Mouse (Mus musculus): Measurements from ENCODE around the gene Dll3.

Dll3 gene

DNA sequence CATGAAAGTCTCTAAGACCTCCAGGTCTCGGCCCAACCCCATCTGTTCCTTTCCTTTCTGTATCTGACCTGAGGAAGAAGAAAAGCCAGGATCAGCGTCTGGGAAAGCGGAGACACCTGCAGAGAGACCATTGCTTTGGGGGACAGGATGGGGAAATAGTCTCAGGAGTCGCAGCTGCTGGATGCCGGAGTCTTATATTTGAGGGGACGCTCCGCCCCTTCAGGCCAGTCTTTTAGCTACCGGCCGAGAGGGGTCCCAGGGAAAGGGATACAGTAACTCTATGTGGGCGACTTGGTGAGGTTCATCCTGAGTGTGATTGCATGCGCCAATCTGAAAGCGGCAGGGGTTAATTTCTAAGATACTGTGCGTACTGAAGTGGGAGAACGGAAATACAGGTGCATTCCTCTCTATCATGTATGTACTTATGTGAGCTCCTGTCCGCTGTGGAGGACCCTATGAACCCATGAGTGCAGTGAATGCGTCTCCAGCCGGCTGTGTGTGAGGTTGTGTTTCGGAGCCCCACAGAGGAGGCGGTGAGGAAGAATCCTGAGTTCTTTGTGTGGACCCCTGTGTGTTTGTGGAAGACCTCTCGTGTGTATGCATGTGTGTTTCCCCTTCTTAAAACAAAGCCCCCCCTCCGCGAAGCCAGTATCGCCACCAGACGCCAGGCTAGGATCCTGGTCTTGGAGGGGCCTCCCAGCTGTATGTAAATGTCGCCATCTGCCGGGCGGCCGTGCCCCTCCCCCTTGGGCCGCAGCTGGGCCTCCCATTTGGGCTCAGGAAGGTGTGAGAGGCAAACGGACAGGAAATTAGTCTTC is at the start of gene Dll3:
Gene Dll3, minus strand, starts transcription at position 623 of the 818 bp plus-strand sequence.
- no peak for DNase-seq

DNA sequence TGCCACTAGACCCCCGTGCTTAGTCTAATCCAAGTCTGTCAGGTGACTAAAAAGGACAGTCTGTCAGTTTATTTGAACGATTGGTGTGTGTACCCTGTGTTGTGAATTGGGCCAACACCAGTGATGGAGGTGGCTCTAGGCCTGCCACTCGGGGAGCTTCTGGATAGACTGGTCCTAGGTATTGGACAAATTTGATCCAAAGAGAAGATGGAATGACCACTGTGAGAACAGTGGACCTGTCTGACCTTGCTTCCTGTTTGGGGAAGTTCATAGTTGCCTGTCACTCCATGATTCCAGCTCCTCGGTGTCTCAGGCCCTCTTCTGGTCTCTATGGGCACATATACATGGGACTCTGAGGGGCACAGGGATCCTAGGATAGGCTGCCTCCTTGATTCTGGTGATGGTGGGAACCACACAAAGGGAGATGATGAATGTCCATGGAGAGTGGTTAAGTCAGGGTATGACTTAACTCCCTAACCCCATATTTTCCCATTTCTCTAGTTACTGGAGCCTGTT is 49.7 kb upstream of the Dll3 start:
- no peak for DNase-seq

DNA sequence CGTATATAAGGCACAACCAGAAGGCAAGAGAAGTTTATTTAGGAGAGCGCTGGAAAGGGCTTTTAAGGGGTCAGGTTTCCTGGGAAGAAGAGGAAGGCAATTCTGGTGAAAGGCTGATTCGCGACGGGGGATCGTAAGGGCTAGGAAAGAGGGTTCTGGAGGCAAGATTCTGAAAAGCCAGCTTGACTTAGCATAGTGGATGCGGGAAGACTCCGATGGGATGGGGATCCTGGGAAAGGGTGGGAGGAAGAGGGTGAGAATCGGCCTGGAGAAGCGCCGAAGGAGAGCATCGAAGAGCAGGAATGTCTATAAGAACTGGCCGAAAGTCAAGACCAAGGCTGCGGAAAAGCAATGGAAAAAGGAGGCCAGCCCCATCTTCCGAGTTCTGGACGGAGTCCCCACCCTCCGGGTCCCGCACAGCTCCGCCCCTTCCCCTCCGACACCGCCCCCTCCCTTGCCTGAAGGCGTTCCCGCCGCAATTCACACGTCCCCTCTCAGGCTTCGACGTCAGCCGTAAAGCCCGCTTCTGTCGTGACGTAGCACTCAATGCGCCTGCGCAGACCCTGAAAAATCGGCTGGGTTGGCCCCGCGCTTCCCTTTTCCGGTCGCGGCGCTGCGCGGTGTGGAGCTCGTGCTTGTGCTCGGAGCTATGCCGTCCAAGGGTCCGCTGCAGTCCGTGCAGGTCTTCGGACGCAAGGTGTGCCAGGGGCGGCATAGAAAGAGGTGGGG is 48.3 kb upstream of the Dll3 start, which contains the start of gene Rps16:
Gene Rps16, plus strand, starts transcription at position 498 of the 729 bp plus-strand sequence.
- peak; percentile 98 for DNase-seq

DNA sequence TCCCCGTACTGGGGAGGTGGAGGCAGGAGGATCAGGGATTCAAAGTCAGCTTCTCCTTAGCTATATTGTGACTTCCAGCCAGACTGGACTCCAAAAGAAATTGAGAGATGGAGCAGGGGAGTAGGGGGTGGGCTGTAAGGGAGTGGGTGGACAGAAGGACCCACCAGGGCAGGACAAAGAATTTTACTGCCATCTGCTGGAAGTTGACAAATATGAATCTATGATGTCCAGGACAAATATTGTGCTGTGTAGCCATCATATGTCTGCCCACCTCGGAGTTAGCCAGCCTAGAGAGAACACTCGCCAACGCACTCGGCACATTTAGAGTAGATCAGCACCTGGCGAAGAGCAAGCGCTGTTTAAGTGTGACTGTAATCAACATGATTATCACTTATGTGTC is 46.6 kb upstream of the Dll3 start:
- DNase-seq = no peak

DNA sequence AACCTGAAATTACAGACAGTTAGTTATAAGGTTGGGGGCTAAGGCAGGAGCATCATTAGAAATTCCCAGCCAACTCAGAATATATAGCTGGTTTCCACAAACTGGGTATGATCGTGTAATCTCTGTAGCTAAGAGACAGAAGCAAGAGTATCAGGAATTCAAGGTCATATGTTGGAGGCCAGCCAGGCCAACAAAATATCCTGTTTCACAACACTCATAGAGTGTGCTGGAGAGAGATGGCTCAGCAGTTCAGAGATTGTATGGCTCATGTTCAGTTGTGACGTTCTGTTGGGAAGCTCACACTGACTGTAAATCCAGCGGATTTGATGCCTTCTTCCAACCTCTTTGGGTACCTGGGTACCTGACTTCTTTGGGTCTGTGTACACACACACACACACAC is 45.7 kb upstream of the Dll3 start:
- no peak for DNase-seq

DNA sequence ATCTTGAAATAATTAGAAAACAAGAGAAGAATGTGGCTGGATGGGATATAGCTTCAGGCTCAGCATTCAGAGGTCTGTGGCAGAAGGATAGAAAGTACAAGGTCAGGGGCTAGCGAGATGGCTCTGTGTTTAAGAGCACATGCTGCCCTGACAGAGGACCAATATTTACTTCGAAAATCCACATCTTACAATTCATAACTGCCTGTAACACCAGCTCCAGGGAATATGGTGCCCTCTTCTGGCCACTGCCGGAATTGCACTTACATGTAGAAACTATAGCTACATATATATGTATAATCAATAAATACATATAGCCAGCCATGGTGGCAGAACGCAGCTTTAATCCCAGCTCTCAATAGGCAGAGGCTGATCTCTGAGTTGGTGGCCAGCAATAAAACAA is 42.6 kb upstream of the Dll3 start:
- peak; percentile 47 for DNase-seq

DNA sequence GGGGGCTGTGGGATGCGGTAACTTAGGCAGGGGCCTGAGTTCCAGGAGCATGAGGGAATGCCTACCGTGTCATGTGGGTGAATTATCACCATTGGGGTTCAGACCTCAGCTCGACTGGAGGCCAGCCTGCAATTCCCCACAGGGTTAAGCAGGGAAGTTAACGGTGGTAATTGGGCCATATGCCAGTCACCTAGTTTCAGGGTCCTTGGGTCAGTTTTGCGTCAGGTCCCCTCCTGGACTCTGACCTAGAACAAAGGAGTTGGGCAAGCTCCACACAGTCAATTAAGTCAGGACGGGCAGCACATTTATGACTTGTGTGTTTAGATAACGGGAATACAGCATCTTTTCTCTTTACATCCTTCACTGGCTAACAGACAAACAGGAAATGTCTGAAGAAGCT is 39.3 kb upstream of the Dll3 start:
- DNase-seq = no peak

DNA sequence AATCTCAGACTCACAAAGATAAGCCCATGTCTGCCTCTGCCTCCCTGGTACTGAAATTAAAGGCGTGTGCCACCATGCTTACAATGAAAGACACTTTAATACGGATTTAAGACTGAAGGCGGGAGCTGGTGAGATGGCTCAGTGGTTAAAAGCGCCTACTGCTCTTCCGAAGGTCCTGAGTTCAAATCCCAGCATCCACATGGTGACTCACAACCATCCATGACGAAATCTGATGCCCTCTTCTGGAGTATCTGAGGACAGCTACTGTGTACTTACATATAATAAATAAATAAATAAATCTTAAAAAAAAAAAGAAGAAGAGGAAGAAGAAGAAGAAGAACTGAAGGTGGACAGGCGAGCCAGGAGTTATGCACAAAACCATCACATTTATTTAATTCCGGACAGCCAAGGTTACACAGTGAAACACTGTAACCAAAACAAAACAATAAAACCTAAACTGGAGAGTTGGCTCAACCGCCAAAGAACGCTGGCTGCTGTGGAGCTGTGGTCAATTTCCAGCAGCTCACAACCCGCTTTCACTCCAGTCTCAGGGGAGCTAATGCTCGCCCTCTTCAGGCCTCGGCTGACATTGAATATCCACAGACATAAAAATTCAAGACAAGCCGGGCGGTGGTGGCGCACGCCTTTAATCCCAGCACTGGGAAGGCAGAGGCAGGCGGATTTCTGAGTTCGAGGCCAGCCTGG is 37.3 kb upstream of the Dll3 start:
- peak; percentile 59 for DNase-seq

DNA sequence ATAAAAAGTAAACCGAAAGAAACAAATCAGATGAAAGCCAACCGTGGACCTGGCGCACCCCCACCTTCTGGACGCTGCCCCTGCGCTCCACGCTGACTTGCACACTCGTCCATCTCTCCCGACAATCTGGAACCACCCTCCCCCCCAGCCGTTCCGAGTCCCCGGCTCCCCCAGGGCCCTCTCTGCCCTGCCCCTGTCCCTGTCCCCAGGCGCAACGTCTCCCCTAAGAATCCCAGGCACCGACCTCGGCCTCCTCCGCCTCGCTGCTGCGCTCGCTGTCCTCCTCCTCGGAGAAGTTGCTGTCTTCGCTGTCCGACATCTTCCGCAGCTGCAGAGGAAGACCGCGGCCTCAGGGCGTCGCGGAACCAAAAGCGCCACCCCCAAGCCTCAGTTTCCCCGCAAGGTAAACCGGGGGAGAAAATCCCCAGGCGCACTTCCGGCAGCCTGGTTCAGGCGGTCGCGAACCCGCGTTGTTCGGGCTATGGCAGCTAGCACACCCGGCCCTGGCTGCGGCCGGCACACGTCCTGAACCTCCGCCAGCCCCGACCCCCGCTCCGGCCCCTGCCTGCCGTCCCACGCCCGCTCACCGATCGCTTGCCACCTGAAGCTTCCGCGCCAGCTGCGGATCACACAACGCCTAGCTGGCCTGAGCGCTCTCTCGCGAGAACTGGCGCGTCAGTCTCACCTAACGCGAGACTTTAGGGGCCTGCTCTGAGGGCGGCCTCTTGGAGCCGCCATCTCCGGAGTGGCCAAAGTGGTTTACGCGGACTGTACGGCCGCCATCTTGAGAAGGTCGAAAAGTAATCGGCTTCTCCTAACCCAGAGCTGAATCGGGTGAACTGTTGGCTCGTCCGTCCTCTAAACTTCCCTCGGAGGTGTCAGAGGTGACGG is 36.3 kb upstream of the Dll3 start, which contains the start of gene Supt5:
Gene Supt5, minus strand, starts transcription at position 639 of the 891 bp plus-strand sequence.
- peak; percentile 98 for DNase-seq

DNA sequence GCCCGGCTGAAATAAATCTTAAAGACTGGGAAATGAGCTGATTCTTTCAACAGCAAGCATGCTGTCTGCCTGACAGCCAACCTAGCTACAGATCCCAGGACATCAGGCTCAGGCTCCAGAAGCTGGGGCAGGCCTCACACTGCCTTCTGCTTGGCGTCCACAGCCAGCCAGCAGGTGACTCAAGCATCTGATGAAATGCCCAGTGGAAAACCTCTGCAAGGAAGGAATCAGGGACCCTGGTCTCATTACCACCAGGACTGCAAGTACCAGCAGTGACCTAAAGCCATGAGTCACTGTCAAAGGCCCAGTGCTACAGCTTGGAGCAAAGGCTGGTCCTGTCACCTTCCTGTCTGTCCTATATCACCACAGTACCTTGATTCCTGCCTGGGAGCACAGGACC is 33.4 kb upstream of the Dll3 start:
- no peak for DNase-seq

DNA sequence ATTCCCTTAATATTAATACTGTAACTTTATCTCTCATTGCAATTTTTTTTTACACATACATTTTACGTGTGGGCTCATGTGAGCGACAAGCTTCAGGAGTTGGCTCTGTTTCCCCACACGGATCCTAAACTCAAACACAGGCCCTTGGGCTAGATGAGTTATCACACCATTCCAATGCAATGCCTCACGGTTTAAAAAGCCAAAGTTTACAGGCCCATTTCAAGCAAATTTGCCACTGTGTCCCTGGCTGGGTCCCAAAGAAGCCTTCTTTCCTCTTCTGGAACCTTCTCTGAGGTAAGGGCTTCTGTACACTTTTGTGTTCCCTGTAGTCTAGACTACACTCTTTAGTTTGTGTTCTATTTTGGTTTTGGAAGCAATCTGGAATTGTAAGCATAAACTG is 32.5 kb upstream of the Dll3 start:
- no peak for DNase-seq

DNA sequence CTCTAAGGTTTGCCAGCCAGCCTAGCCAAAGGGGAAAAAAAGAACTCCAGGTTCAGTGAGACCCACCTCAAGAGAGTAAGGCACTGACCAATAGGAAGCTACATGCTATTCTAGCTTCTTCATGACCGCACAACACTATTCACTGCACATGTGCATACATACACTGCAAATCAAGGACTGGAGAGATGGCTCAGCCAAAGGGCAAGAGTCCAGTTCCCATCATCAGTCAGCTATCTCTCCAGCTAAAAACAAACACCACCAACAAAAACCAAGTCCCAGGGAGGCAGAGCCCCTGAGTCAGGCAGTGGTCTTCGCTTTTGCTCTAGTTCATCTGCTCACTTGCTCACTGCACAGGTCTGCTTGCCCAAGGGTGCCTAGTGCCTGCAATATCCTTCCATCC is 26.2 kb upstream of the Dll3 start:
- DNase-seq = no peak

DNA sequence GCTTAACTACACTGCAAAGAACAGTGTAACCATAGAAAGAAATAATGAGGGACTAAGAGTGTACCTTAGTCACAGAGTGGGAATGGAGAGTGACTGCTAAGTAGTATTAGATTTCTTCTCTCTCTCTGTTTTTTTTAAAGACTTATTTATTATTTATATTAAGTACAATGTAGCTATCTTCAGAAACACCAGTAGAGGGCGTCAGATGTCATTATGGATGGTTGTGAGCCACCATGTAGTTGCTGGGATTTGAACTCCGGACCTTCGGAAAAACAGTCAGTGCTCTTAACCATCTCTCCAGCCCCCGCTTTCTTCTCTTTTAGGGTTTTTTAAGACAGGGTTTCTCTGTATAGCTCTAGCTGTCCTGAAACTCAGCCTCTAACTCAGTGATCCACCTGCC is 24.4 kb upstream of the Dll3 start:
- DNase-seq = no peak

DNA sequence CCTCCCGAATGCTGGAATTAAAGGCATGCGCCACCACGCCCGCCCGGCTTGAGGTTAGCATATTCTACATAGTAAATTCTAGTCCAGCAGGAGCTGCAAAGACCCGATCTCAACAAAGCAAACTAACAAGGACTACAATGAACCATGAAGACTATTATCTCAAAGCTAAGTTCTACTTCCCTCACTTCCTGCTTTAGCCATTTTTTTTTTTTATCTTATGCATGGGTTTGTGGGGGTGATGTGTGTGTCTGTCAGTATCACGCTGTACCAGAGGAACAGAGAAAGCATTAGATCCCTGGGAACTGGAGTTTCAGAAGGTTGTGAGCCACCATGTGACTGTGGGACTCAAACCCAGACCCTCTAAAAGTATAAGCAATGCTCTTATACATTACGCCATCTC is 23.3 kb upstream of the Dll3 start:
- no peak for DNase-seq

DNA sequence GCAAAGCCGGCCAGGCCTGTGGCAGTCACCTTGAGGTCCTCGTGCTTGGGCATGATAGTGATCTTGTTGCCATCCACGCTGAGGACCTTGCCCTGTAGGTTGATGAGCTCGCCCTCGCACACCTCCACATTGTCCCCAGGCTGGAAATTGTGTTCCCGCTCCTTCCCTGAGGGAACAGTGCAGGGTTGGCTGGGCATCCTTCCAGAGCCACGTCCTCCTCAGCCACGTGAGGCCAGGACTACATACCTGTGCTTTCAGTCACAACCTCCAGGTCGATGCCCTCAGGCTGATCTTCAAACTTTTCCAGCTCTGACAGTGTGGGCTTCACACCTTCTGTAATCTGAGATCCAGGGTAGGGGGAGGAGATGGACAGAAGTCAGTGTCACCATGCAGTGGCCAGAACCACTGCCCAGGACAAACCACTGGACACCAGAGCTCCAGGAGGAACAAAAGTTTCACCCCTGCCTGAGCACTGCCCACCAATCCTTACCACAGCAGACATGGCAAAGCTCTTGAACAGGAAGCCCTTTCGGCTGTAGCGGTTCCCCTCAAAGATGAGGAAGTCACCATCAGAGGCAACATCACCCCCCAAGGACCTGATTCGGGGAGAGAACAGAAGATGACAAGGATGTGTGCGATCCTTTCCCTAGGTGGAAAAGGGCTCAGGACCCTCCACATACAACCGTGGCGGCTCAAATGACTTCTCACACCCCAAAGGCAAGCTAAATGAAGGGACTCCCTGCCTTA is 20.1 kb upstream of the Dll3 start:
- no peak for DNase-seq

DNA sequence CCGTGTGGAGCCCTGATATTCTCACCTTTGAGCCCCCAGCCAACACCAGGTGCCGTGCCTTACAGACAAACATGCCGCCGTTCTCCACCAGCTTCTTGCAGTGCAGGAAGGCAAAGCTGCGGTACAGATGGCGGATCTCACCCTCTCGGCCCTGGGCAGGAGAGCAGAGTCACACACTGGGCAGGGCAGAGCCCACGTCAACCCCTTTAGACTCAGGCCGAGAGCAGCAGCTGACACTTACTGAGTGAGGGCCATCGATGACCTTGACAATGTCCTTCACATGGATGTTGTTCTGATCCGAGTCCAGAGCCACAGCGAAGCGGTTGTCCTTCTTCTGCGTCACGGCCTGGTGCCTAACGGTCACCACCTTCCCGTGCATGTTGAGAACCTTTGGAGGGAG is 16.7 kb upstream of the Dll3 start:
- DNase-seq = no peak

DNA sequence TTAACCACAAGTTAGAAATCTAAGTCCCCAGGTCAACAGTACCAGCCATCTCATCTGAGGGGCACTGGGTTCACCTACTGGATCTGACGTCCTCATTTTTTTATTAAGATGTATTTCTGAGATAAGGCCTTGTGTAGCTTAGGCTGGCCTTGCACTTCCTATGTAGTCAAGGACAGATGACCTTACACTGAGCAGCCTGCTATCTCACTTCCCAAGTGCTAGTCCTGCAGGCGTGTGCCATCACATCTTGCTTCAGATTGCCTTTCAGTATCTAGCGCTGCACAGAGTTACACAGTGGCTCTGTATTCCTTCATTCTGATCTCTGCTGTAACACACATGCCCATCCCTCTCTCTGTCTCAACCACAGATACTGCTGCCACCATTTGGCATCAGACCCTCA is 16.0 kb upstream of the Dll3 start:
- DNase-seq = no peak

DNA sequence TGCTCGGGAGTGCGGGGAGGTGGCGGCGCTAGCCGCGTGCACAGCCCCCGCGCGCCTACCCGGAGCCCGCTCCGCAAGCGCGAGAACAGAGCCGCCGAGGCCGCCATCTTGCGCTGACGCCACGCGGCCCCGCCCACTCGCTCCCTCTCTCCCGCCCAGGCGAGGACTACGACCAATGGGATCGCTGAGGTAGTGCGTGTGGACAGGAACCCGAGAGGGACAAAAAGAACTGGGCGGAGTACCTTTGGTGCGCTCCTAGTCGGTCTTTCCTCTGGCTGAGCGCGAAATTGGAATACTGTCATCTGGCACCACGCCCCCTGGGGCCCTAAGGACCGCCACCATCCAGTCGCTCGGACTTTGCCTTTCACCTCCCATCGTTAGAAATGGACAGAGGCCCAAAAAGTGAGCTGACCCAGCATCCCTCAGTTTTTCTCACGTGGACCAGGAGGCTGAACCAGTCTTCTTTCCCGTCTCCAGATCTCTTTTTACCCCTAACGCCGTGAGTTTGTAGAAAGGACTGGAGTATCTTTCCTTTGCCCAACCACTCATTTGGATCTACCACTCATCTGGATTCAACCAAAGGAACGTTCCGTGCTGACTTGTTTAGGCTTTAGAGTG is 10.0 kb upstream of the Dll3 start, which contains the start of gene Timm50:
Gene Timm50, minus strand, starts transcription at position 147 of the 618 bp plus-strand sequence.
- DNase-seq = peak; percentile 98

DNA sequence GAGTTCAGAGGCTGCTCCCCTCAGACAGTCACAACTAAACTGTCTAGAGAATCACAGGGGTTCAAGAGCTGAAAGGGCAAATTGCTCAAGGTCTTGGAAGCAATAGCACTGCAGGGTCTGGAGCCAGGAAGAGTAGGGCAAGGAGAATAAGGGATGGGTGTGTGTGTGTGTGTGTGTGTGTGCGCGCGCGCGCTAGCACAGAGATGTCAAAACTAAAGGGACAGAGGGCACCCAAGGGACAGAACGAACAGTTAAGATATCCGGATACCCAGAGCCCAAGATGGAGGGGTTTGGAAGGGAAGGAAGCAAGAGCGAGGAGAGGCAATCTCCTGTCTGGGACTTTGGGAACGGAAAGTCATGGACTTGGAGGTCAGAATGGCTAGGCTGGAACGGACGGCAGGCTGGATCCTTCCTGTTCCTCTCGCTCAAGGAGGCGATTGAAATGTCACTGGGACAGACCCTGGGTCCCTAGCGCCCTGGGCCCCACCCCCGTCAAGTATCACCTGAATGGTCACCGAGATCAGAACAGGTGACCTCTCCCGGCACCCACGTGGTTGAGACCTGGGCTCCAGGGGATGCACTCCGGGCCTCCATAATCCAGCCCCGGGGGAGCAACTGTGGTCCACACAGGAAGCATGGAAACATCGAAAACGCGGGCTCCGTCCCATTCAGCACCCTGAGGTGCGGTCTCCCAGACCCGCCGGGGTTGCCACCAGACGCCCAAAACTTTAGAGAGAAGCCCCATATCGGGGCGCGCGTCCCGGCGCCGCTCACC is 9.3 kb upstream of the Dll3 start:
- DNase-seq = no peak

DNA sequence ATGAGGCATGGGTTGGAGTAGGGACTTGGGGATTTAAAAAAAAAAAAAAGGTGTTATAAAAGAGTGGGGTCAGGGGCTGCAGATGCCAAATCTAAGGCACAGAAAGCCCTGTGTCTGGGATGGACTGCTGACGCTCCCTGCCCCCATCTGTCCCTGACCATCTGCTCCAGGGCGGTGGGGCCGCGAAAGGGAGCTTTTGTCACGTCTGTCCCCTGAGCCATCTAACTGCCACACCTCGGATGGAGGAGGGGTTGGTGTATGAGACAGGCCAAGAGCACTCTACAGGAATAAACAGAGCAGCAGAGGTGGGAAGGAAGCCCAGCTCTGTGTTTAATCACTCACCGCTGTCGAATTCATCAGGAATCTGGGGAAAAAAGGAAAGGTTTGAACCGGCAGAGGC is 7.7 kb upstream of the Dll3 start:
- no peak for DNase-seq
